Mouse (Mus musculus) brain, embryonic 14.5 days (tissue): ENCODE data around the gene Slco3a1. TPM values are rescaled to one million over a fixed set of nuclear protein-coding genes. Genes with fewer than 3 reads are reported as not detected.

ENCODE experiments used
- DNase-seq: peaks from one replicate; pipeline ENCODE4 v3.0.0-alpha.2; 2011; ENCODE audit warnings: low read depth
- CTCF ChIP-seq: fragments of 200-500 bp; IDR thresholded peaks from 2 replicates; pipeline ENCODE4 v1.5.1; 2012; ENCODE audit warnings: inconsistent platforms, mild to moderate bottlenecking, moderate library complexity, borderline replicate concordance; ENCODE audit not compliant: insufficient read depth, insufficient read length; ENCODE audit errors: extremely low read depth
- POLR2A ChIP-seq: fragments of 200-500 bp; IDR thresholded peaks from 2 replicates; pipeline ENCODE4 v1.6.1; 2012; ENCODE audit warnings: mild to moderate bottlenecking, inconsistent platforms, borderline replicate concordance; ENCODE audit not compliant: poor library complexity, insufficient read depth, insufficient read length, severe bottlenecking; ENCODE audit errors: extremely low read depth
- polyA plus RNA-seq: library from polyadenylated mRNA; depleted of rRNA; stranded (reverse); fragments of >200 nt; gene quantifications from 2 replicates; pipeline ENCODE4 v1.2.3, GENCODE M21; 2012

Slco3a1 gene
- polyA plus RNA-seq, 1 experiment: 21.6 TPM

GRCm38 (mm10) chr7:74437534-74437933, 117.0 kb downstream of the Slco3a1 start:
- TF ChIP-seq POLR2A (no peak), CTCF (no peak)
- DNase-seq: peak; percentile 71

- no peak for TF ChIP-seq POLR2A
- no peak for TF ChIP-seq CTCF
- DNase-seq: no peak
Measured at GRCm38 (mm10) chr7:74436642-74437041, 117.9 kb downstream of the Slco3a1 start.

- DNase-seq: no peak
- no peak for TF ChIP-seq POLR2A
- TF ChIP-seq CTCF: no peak
Measured at GRCm38 (mm10) chr7:74432950-74433349, 121.6 kb downstream of the Slco3a1 start.

DNA sequence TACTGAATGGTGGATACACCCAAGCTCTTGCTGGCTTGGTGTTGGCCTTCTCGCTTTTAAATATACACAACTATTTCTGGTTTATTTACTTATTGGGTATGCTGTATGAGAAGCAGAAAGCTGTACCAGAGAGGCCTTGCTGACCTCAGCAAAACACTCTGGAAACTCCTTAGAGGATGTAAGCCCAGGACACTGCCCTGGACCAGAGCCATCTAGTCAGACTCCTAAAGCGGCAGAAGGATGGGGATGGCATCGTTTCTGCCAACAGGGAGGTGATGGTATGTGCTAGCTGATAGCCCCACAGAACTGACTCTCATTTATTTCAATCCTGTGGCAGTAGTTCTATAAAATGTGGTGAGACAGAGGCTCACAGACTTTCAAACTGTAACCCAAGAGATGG, 125.3 kb downstream of the Slco3a1 start:
- TF ChIP-seq POLR2A (no peak), CTCF (no peak)
- DNase-seq: no peak

DNA sequence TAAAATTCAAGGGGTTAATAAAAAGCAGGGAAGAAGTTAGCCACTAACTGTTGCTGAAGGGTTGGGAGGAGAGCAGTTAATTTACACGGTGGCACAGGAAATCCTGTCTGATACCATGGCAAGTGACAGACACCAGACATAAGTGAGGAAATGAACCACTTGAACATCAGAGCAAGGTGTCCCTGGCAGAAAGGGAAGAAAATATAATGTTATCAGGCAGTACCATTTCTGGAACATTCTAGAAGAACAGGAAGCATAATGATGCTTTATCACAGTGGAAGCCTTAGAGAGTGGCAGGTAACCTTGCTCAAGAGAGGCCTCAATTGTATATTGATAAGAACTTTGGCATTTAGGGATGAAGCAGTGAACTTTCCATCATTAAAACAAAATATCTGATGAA, 127.4 kb downstream of the Slco3a1 start:
- TF ChIP-seq CTCF: no peak
- no peak for TF ChIP-seq POLR2A
- DNase-seq: no peak

GRCm38 (mm10) chr7:74425941-74426340, 128.6 kb downstream of the Slco3a1 start:
- DNase-seq: no peak
- TF ChIP-seq CTCF: no peak
- TF ChIP-seq POLR2A: no peak

DNA sequence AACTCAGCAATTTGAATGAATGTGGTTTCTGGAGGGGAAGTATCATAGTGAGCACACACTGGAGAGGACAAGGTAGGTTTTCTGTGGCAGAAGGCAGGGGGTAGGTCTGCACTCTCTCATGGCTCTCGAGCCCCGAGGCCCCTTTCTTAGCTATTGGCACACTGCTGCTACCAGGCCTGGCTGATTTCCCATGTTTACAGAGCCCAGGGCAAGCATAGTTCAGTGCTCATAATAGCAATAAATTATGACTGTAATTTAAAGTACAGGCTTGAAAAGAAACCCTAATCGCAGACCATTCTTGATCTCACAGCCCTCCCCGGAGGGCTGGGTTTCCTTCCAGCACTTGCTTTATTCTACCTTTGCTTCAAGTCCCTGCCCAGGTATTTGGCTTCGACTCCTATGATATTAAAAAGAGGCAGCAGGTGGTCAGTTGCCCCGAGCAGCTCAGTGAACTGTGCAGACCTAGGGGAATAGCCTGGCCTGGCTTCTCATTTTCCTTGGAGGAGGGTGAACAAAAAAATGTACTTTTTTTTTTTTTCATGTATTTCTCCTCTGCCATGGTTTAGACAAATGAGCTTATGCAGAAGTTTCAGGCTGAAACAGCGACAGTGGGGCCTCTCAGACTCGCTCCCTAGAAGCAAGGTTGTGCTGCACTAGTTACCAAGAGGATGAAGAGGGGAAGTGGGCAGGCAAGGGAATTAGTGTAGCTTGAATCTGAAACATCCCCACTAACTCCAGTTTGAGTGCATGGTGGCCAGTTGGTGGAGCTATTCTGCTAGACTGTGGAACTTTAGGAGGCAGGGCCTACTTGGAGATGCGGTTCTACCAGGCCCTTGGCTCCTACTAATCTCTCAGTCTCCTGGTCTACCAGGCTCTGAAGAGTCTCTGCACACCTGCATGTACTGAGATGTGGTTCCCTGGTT, 130.4 kb downstream of the Slco3a1 start:
- TF ChIP-seq CTCF (peak; percentile 23; the same call in 1 of the 2 replicates), POLR2A (no peak)
- DNase-seq: peak; percentile 82

- no peak for TF ChIP-seq CTCF
- no peak for TF ChIP-seq POLR2A
Measured at GRCm38 (mm10) chr7:74423316-74423715, 131.3 kb downstream of the Slco3a1 start.

DNA sequence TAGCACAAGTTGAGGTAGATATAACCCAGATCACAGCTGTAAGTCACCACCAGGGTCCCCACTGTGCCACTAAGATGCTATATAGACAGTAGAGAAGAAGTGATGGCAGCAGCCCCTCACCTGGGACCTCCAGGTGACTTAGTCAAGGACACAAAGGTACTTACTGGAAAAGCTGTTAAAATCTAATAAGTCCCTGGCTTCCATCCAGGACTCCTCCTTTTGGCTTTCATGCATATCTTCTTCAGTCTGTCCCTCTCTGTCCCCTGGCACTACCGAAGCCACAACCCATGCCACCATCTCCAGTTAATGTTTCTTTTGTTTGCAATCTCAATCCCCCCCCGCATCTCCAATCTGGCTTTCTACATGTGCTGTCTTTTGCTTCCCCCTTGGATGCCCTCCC, 131.8 kb downstream of the Slco3a1 start:
- DNase-seq: no peak
- TF ChIP-seq CTCF (no peak), POLR2A (no peak)

More at GRCm38 (mm10) chr7:74423316-74423715, 131.3 kb downstream of the Slco3a1 start:
- DNase-seq: no peak

DNA sequence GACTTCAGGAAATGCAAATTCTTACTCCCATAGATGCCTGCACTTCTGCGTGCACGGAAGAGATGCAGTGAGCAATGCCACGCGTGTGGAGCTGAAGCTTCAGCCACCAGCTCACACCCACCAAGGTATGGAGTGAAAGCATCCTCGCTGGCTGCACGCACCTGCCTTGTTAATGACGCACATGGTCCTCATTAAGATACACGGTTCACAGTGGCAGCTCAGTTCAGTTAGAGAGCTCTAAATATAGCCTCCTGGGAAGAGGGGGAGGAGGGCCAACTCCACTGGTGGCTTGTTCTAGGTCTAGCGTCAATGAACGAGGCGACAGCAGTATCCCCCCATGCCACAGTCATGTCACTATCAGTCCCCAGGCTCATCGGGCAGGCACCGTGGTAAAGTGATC, 132.6 kb downstream of the Slco3a1 start:
- no peak for DNase-seq
- TF ChIP-seq CTCF (no peak), POLR2A (no peak)

- no peak for DNase-seq
- TF ChIP-seq POLR2A (no peak), CTCF (no peak)
Measured at GRCm38 (mm10) chr7:74421591-74421990, 133.0 kb downstream of the Slco3a1 start.

DNA sequence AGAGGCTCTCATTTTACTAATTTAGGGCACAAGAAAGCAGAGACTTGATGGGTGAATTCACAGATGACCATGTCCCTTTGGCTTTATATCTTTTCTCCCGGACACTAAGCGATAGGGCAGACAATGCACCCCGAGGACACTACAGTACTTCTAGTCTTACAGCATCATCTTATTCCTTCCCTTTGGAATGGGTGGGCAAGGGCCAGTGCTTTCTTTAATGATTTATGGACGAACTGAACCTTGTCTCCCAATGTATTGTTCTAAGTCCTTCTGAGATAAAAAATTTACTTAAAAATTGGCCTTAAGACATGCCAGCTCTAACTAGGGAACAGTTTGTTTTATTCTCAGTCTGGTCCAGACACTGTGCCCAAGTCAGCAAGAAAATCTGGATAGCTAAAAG, 134.9 kb downstream of the Slco3a1 start:
- TF ChIP-seq POLR2A: no peak
- no peak for TF ChIP-seq CTCF
- no peak for DNase-seq
